Mouse (Mus musculus): ENCODE results near the gene Olfr494.

The Olfr494 gene

GRCm38 (mm10) chr7:108365035-108365434 lies at the start of gene Olfr494:
Gene Olfr494, plus strand, starts transcription at chr7:108365335.
- no peak for DNase-seq (ENCODE audit: extremely low spot score, low read depth, low spot score)

GRCm38 (mm10) chr7:108323574-108323973 lies 41.6 kb upstream of the Olfr494 start, which contains the start of gene Olfr492:
Gene Olfr492, minus strand, starts transcription at chr7:108323674.
- no peak for DNase-seq (ENCODE audit: extremely low spot score, low read depth, low spot score)

GRCm38 (mm10) chr7:108346879-108347278 lies 18.3 kb upstream of the Olfr494 start, which contains the start of gene Olfr493:
Gene Olfr493, minus strand, starts transcription at chr7:108346979.
- DNase-seq (ENCODE audit: extremely low spot score, low read depth, low spot score) = no peak

GRCm38 (mm10) chr7:108392867-108393266 lies 27.7 kb downstream of the Olfr494 start, which contains the start of gene Olfr495:
Gene Olfr495, plus strand, starts transcription at chr7:108393167.
- DNase-seq (ENCODE audit: extremely low spot score, low read depth, low spot score) = no peak
